Mouse (Mus musculus) forebrain, postnatal 0 days (tissue): ENCODE results near the gene Fyn. TPM values are rescaled to one million over a fixed set of nuclear protein-coding genes. Genes with fewer than 3 reads are reported as not detected.

Source experiments
- ATAC-seq: fragments of 200-750 bp; cut with Nextera tagmentation; 2 replicates; pipeline ENCODE4 v1.8.0; 2017; ENCODE audit warnings: mild to moderate bottlenecking, moderate library complexity
- DNase-seq: peaks from one replicate; pipeline ENCODE4 v3.0.0-alpha.2; 2015
- H3K27ac ChIP-seq: fragments of 300-500 bp; sonication (generic); 2 replicates; pipeline ENCODE4 v1.5.1; 2014; ENCODE audit warnings: low read depth, mild to moderate bottlenecking, antibody characterized with exemption, low read length, moderate library complexity, mixed read lengths
- H3K27me3 ChIP-seq: fragments of 300-500 bp; sonication (generic); 2 replicates; pipeline ENCODE4 v1.6.1; 2014; ENCODE audit warnings: mild to moderate bottlenecking, low read length, mixed read lengths; ENCODE audit not compliant: insufficient read depth
- H3K36me3 ChIP-seq: fragments of 300-500 bp; sonication (generic); 2 replicates; pipeline ENCODE4 v1.6.1; 2014; ENCODE audit warnings: mild to moderate bottlenecking, moderate library complexity; ENCODE audit not compliant: insufficient read depth
- H3K4me1 ChIP-seq: fragments of 300-500 bp; sonication (generic); 2 replicates; pipeline ENCODE4 v1.6.1; 2014; ENCODE audit warnings: antibody characterized with exemption; ENCODE audit not compliant: insufficient read depth
- H3K4me2 ChIP-seq: fragments of 300-500 bp; sonication (generic); 2 replicates; pipeline ENCODE4 v1.6.1; 2014; ENCODE audit warnings: low read depth, mild to moderate bottlenecking, moderate library complexity
- H3K4me3 ChIP-seq: fragments of 300-500 bp; sonication (generic); 2 replicates; pipeline ENCODE4 v1.5.1; 2014; ENCODE audit warnings: low read depth, low read length, mixed read lengths
- H3K9ac ChIP-seq: fragments of 300-500 bp; sonication (generic); 2 replicates; pipeline ENCODE4 v1.6.1; 2014; ENCODE audit warnings: mild to moderate bottlenecking
- H3K9me3 ChIP-seq: fragments of 300-500 bp; sonication (generic); 2 replicates; pipeline ENCODE4 v1.6.1; 2016; ENCODE audit warnings: low read length
- CTCF ChIP-seq: sonication (generic); IDR thresholded peaks from 2 replicates; pipeline ENCODE4 v1.5.1; 2016; ENCODE audit warnings: antibody characterized with exemption, control low read depth, low read depth
- WGBS: fragments of 180-500 bp; shearing (Covaris S2); extraction: QIAGEN DNeasy Blood & Tissue Kit; methylation state at CpG from one replicate; pipeline ENCODE4 v1.1.7; 2014; 5-methylcytosine and 5-hydroxymethylcytosine counted together
- polyA plus RNA-seq: library from polyadenylated mRNA; unstranded; fragments of >200 nt; fragmentation: Nextera tagmentation; extraction: Ambion mirVana; gene quantifications from 2 replicates; pipeline ENCODE4 v1.2.1, GENCODE M21; 2015
- total RNA-seq: library from RNA; depleted of rRNA; stranded (reverse); fragments of >200 nt; gene quantifications from 2 replicates; pipeline ENCODE4 v1.2.3, GENCODE M21; 2014

The Fyn gene
- total and polyA plus RNA-seq, 2 experiments from 2014 or later = 85.8 to 155 TPM

DNA sequence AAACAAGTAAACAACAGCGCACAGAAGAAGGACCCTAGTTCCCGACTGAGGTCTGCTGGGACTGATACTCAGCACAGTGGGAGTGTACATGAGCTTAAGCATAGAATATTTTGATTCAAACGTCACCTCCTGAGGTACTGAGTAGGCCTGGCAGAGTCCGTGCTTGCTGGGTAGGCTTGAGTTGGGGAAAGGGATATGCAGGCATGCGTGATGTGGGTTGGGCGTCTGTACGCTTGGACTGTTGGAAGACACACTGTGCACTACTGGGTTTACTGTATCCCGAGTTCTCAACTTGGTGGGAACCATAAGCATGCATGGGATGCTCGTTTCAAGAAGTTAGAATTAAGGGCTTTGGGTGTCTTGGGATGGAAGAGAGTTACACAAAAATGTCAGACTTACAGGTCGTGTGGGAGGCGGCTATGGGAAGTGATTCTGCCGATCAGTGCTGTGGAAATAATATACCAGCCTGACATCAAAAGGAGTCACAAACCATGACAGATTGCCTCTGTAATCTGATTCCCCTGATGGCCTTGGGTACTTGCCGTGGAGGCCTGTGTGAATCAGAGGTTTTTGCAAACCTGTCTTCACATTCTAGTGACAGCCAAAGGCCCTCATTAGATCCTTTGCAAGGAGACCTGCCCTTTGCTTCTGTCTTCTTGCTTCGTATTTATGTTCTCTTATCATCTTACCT is 61.6 kb downstream of the Fyn start:
- H3K27me3 ChIP-seq = no peaks in the 10 kb centered on the region
- no peak overlapping the region for H3K27ac ChIP-seq
- H3K9me3 ChIP-seq = no peaks in the 10 kb centered on the region
- peaks cover 7% of the 10 kb centered on the region; the same call in 1 of the 2 replicates for H3K4me1 ChIP-seq
- no peak overlapping the region for H3K9ac ChIP-seq
- no peak overlapping the region for H3K4me3 ChIP-seq
- 68% methylated on average over 14 of the region's 14 CpGs for WGBS
- no peak overlapping the region for H3K4me2 ChIP-seq
- DNase-seq = no peak
- TF ChIP-seq CTCF = no peak
- H3K36me3 ChIP-seq = no peaks in the 10 kb centered on the region
- ATAC-seq = no peak

DNA sequence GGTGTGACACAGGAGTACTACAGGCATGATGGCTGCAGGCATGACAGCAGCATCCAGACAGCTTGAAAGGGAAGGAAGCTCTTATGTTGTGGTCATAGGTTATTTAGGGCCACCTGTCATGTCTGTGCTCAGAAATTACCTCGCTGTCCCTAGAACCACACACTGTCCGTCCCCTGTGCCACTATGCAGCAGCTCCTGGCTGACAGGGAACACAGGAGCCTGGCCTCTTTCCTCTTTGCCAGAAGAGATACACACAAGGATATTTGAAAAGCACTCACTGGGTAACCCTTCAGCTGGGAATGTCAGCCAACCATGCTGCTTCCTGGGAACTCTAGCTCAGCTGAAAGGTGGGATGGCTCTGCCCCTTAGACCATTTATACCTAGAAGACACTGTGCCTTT is 62.6 kb downstream of the Fyn start:
- no peak overlapping the region for H3K9ac ChIP-seq
- no peaks in the 10 kb centered on the region for H3K36me3 ChIP-seq
- no peaks in the 10 kb centered on the region for H3K27me3 ChIP-seq
- H3K4me1 ChIP-seq = peaks cover 7% of the 10 kb centered on the region; the same call in 1 of the 2 replicates
- 94% methylated on average over 2 of the region's 2 CpGs for WGBS
- no peak for ATAC-seq
- no peaks in the 10 kb centered on the region for H3K9me3 ChIP-seq
- no peak overlapping the region for H3K27ac ChIP-seq
- DNase-seq = no peak
- H3K4me2 ChIP-seq = no peak overlapping the region
- H3K4me3 ChIP-seq = no peak overlapping the region
- TF ChIP-seq CTCF = no peak

DNA sequence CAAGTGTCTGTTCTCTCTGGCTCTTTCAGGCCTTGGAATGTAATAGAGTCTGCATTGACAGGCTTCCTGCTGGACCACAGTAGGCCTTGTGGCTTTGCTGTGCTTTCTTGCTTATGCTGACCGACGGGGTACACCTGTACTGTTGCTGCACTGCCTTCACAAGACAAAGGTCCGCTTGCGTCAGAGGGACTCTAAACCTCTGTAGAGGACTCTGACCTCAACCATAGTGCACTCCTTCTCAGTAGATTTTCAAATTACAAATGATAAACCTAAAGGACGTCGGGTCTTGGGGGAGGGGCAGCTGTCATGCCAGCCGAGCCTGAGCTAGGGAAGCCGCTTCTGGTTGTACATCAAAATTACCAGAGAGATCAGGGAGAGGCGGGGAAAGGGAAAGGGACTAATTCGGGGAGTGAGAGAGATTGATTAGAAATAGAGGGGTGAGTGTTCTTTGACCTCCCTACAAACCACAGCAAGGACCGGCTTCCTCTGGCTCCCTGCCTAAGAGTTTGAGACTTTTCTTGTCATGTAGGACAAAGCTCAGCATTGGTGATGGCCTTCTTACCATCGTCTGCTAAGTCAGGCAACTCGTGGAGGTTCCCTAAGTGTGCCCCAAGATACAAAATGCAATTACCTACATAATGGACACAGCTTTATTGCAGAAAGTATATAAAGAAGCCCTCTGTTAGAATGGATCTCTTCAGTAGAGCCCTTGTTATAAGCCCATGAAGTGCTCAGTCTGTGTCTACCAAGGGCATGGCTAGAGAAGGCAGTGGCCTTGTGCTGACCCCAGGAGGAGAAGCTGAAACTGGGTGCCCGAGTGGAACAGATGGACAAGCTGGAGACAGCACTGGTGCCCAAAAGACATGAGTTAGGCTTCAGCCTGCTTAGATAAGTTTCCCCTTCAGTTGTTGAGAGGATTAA is 64.3 kb downstream of the Fyn start:
- no peak overlapping the region for H3K4me2 ChIP-seq
- no peaks in the 10 kb centered on the region for H3K27me3 ChIP-seq
- no peak overlapping the region for H3K9ac ChIP-seq
- DNase-seq (no peak), ATAC-seq (no peak)
- no peaks in the 10 kb centered on the region for H3K9me3 ChIP-seq
- no peak for TF ChIP-seq CTCF
- no peak overlapping the region for H3K27ac ChIP-seq
- H3K4me3 ChIP-seq = no peak overlapping the region
- H3K4me1 ChIP-seq = no peaks in the 10 kb centered on the region
- 82% methylated on average over 14 of the region's 14 CpGs for WGBS
- H3K36me3 ChIP-seq = no peaks in the 10 kb centered on the region

DNA sequence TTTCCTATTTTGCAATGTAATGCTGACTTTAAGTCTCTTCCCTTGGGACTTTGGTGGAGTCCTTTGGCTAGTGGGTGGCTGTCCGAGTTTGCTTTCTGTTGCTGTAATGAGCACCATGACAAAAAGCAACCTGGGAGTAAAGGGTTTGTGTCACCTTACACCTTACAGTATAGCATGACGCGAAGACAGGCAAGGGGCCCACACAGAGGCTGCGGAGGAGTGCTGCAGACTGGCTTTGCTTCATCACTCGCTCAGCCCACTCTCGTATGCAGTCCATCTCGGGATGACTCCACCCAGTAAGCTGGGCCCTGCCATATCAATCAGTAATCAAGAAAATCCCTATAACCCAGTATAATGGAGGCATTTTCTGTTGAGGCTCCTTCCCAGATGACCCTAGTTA is 65.2 kb downstream of the Fyn start:
- WGBS = 92% methylated on average over 7 of the region's 7 CpGs
- no peak for ATAC-seq

DNA sequence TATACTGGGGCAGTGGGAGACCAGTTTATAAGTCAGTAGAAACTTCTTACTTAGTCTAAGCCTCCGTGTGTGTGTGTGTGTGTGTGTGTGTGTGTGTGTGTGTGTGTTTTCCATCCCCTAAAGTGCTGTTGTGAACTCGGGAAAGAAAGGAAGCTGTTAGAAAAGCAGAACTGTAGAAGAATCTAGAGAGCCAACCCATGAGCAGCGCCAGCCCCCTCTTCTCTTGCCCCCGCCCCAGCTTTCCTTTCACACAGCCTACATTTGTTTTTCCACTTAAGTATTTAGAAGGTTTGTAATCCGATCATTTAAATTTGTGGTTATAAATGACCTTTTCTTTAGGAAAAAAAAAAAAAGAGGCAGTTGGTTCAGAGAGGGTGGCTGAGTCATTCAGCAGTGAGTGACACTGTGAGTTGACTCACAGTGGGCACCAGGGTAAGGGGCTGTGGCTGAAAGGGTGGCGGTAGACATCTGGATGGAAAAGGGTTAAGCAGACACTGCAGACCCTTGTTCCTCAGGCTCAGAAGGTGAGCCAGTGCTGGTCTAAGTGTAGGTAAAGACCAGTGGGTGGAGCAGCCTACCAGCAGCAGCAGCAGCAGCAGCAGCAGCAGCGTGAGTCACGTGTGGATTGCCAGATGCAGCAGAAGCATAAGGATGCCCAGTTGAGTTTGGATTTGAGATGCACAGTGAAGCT is 66.2 kb downstream of the Fyn start:
- Histone ChIP-seq H3K9me3 (no peaks in the 10 kb centered on the region), H3K36me3 (no peaks in the 10 kb centered on the region), H3K4me3 (no peak overlapping the region), H3K4me2 (no peak overlapping the region), H3K27ac (no peak overlapping the region), H3K9ac (no peak overlapping the region), H3K4me1 (0 out of 2 replicates have a peak, but pooled peaks cover 6% of the 10 kb centered on the region), H3K27me3 (no peaks in the 10 kb centered on the region)
- 48% methylated on average over 8 of the region's 8 CpGs for WGBS
- no peak for TF ChIP-seq CTCF
- DNase-seq = no peak
- ATAC-seq = no peak

More for the DNA sequence above, 65.2 kb downstream of the Fyn start:
- H3K4me2 ChIP-seq = no peak overlapping the region
- 0 out of 2 replicates have a peak, but pooled peaks cover 5% of the 10 kb centered on the region for H3K4me1 ChIP-seq
- DNase-seq = no peak
- H3K9ac ChIP-seq = no peak overlapping the region
- TF ChIP-seq CTCF = no peak
- no peaks in the 10 kb centered on the region for H3K36me3 ChIP-seq
- no peak overlapping the region for H3K27ac ChIP-seq
- H3K4me3 ChIP-seq = no peak overlapping the region
- no peaks in the 10 kb centered on the region for H3K27me3 ChIP-seq
- no peaks in the 10 kb centered on the region for H3K9me3 ChIP-seq

DNA sequence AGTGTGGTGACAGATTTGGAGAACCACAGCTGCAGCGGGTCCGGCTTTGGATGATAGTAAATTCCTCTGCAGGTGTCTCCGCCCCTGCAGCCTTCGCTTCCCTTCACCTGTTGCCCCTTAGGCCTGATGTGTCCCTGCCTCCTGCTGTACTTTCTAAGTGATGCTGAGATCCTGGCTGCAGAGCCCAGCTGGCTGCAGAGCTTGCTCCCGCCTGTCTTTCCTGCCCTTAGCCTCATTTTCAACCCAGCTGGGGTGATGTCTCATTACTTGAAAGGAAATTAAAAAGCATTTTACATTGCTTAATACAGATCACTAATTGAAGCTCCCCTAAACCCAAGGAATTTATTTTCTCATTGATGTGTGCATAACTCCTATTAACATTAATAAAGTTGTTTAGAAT is 70.2 kb downstream of the Fyn start:
- Histone ChIP-seq H3K27me3 (no peaks in the 10 kb centered on the region), H3K9ac (no peak overlapping the region), H3K4me3 (no peak overlapping the region), H3K4me2 (no peak overlapping the region), H3K4me1 (0 out of 2 replicates have a peak, but pooled peaks cover 6% of the 10 kb centered on the region), H3K27ac (no peak overlapping the region), H3K36me3 (no peaks in the 10 kb centered on the region), H3K9me3 (no peaks in the 10 kb centered on the region)
- WGBS = 52% methylated on average over 5 of the region's 5 CpGs
- DNase-seq = no peak
- no peak for TF ChIP-seq CTCF
- peak; percentile 28; the same call in 1 of the 2 replicates for ATAC-seq
